Mouse (Mus musculus): ENCODE measurements around the gene Atp2a1. TPM values are rescaled to one million over a fixed set of nuclear protein-coding genes. Genes with fewer than 3 reads are reported as not detected.

The Atp2a1 gene
- total and polyA plus RNA-seq, 3 experiments: 0.04 to 0.47 TPM; not detected in 1

- peak overlapping the region; percentile 82 for H3K9ac ChIP-seq (ENCODE audit: control insufficient read depth, low read depth, low read length, poor library complexity, severe bottlenecking)
- H3K79me2 ChIP-seq (ENCODE audit: control insufficient read depth, insufficient read depth, low read length, poor library complexity): peaks cover 42% of the 10 kb centered on the region
- H3K27me3 ChIP-seq (ENCODE audit: control insufficient read depth in 1 of 2, insufficient read depth in 2 of 2, low read length in 2 of 2): no peaks in the 10 kb centered on the region
- H3K27ac ChIP-seq (ENCODE audit: control insufficient read depth, low read depth, low read length): peak overlapping the region; percentile 94
- H3K4me3 ChIP-seq (ENCODE audit: control insufficient read depth in 1 of 2, insufficient read depth in 1 of 2, low read depth in 2 of 2, low read length in 2 of 2): peak overlapping the region; percentile 77 to 94
- peaks cover 4 to 12% of the 10 kb centered on the region in 2 experiments; a peak in 3 of 4 replicates for H3K4me1 ChIP-seq (ENCODE audit: control insufficient read depth in 1 of 2, insufficient read depth in 2 of 2, low read length in 2 of 2)
- H3K9me3 ChIP-seq (replicated peaks; ENCODE audit: insufficient read depth, low read length): no peaks in the 10 kb centered on the region
- H3K36me3 ChIP-seq (ENCODE audit: control insufficient read depth in 1 of 2, insufficient read depth in 2 of 2, low read length in 2 of 2): peaks cover 35 to 37% of the 10 kb centered on the region in 2 experiments
- DNase-seq (ENCODE audit: low read depth, low spot score): no peak
- peak; percentile 29; the same call in 1 of the 2 replicates for TF ChIP-seq MAX (IDR thresholded peaks at IDR 0.05; ENCODE audit: low read length)
- TF ChIP-seq RAD21 (IDR thresholded peaks at IDR 0.05; ENCODE audit: low read depth, low read length): no peak
- no peak for TF ChIP-seq USF2 (IDR thresholded peaks at IDR 0.05; ENCODE audit: borderline replicate concordance in 1 of 2, insufficient read depth in 1 of 2, low read depth in 1 of 2, low read length in 2 of 2)
- TF ChIP-seq UBTF (IDR thresholded peaks at IDR 0.05; ENCODE audit: borderline replicate concordance, insufficient read depth, low read depth, low read length): no peak
- TF ChIP-seq MYB (IDR thresholded peaks at IDR 0.05; ENCODE audit: low read depth, low read length): no peak; the same call in 1 of the 2 replicates
- no peak for TF ChIP-seq NRF1 (IDR thresholded peaks at IDR 0.05; ENCODE audit: insufficient read depth, low read depth, low read length, poor library complexity, severe bottlenecking)
- peak; percentile 72 for TF ChIP-seq MXI1 (IDR thresholded peaks at IDR 0.05; ENCODE audit: low read depth, low read length)
- no peak for TF ChIP-seq MEF2A (IDR thresholded peaks at IDR 0.05; ENCODE audit: extremely low read depth, insufficient replicate concordance, low read depth, low read length, poor library complexity, severe bottlenecking)
- TF ChIP-seq NELFE (IDR thresholded peaks at IDR 0.05; ENCODE audit: low read depth, low read length): peak; percentile 58
- no peak for TF ChIP-seq E2F4 (IDR thresholded peaks at IDR 0.05; ENCODE audit: borderline replicate concordance, low read depth, low read length)
- 0 out of 2 replicates have a peak, but pooled peaks have one; percentile 14 for TF ChIP-seq MAFK (IDR thresholded peaks at IDR 0.05; ENCODE audit: borderline replicate concordance, low read depth, low read length)
- no peak for TF ChIP-seq ELF1 (IDR thresholded peaks at IDR 0.05; ENCODE audit: low read depth, low read length)
- no peak for TF ChIP-seq ZNF384 (IDR thresholded peaks at IDR 0.05; ENCODE audit: low read depth, low read length)
- TF ChIP-seq TCF12 (IDR thresholded peaks at IDR 0.05; ENCODE audit: low read depth, low read length): 0 out of 2 replicates have a peak, but pooled peaks have one; percentile 44
- TF ChIP-seq EP300 (IDR thresholded peaks at IDR 0.05; ENCODE audit: low read depth in 1 of 2, low read length in 2 of 2): peak in 1 of 2 experiments; percentile 45; a peak in 2 of 4 replicates
- TF ChIP-seq CHD1 (IDR thresholded peaks at IDR 0.05; ENCODE audit: low read depth, low read length): no peak
- no peak for TF ChIP-seq GATA1 (IDR thresholded peaks at IDR 0.05; ENCODE audit: low read depth, low read length)
- TF ChIP-seq SMC3 (IDR thresholded peaks at IDR 0.05; ENCODE audit: low read depth, low read length): no peak
- no peak for TF ChIP-seq CTCF (IDR thresholded peaks at IDR 0.05 in 2 of 3, conservative IDR thresholded peaks at IDR 0.05 in 1 of 3; ENCODE audit: control insufficient read depth in 1 of 3, insufficient read depth in 1 of 3, low read depth in 2 of 3, low read length in 3 of 3, poor library complexity in 1 of 3, severe bottlenecking in 1 of 3)
- TF ChIP-seq MYC (IDR thresholded peaks at IDR 0.05; ENCODE audit: low read depth, low read length): 0 out of 2 replicates have a peak, but pooled peaks have one; percentile 17
- TF ChIP-seq ZMIZ1 (IDR thresholded peaks at IDR 0.05; ENCODE audit: low read depth, low read length): no peak; the same call in 1 of the 2 replicates
- TF ChIP-seq CHD2 (IDR thresholded peaks at IDR 0.05; ENCODE audit: low read length): no peak
- no peak; a peak in 1 of 4 replicates for TF ChIP-seq POLR2A (IDR thresholded peaks at IDR 0.05; ENCODE audit: control insufficient read depth in 1 of 2, insufficient read depth in 1 of 2, low read depth in 1 of 2, low read length in 2 of 2, poor library complexity in 1 of 2)
- TF ChIP-seq SIN3A (IDR thresholded peaks at IDR 0.05; ENCODE audit: low read length): peak; percentile 67
- no peak for TF ChIP-seq ZKSCAN1 (IDR thresholded peaks at IDR 0.05; ENCODE audit: low read depth, low read length)
- no peak; the same call in 1 of the 2 replicates for TF ChIP-seq RCOR1 (IDR thresholded peaks at IDR 0.05; ENCODE audit: low read depth, low read length)
- no peak; the same call in 1 of the 2 replicates for TF ChIP-seq HCFC1 (IDR thresholded peaks at IDR 0.05; ENCODE audit: low read depth, low read length)
- no peak; the same call in 1 of the 2 replicates for TF ChIP-seq POLR2AphosphoS2 (IDR thresholded peaks at IDR 0.05; ENCODE audit: low read length)
- TF ChIP-seq MAZ (IDR thresholded peaks at IDR 0.05; ENCODE audit: low read depth, low read length): no peak; the same call in 1 of the 2 replicates
- no peak for TF ChIP-seq JUND (IDR thresholded peaks at IDR 0.05; ENCODE audit: low read depth, low read length)
- no peak for TF ChIP-seq KAT2A (conservative IDR thresholded peaks at IDR 0.05; ENCODE audit: low read depth, low read length)
- no peak for TF ChIP-seq ETS1 (IDR thresholded peaks at IDR 0.05; ENCODE audit: low read depth, low read length)
- TF ChIP-seq TAL1 (IDR thresholded peaks at IDR 0.05; ENCODE audit: low read length): no peak
- TF ChIP-seq POLR2AphosphoS5 (IDR thresholded peaks at IDR 0.05; ENCODE audit: borderline replicate concordance, low read depth, low read length): no peak
- no peak for TF ChIP-seq ZC3H11A (IDR thresholded peaks at IDR 0.05; ENCODE audit: low read depth, low read length)
- TF ChIP-seq GABPA (IDR thresholded peaks at IDR 0.05; ENCODE audit: low read depth, low read length): no peak
- no peak for TF ChIP-seq USF1 (IDR thresholded peaks at IDR 0.05; ENCODE audit: low read depth, low read length)
Observed at GRCm38 (mm10) chr7:126501684-126502022, 38.7 kb upstream of the Atp2a1 start.
